13 mouse cellular contexts compared by ENCODE assay signal in the genomic region with DNA sequence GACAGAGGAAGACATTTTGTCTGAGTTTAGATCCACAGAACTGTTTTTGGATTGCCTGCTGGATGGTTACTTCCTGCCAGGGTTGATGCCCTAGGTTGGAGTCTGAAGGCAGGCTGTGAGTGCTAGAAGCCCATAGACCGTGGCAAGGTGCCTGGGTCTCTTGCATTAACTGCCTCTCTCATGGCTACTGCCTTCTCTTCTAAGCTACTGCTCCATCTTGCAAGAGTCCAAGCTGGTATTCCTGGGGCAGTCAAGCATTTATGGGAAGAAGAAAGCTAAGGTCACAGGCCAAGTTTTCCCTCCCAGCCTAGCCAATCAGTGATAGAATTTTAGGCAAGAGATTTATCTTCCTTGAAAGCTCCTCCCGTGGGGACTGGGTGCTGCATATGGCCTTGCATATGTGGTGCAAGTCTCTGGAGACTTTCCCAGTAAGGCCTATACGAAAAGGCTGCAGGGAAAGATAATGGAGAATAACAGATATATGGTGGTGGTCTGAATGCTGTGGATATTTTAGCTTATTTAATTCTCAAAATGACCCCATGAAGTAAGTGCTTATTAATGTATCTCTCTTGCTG. TPM values are rescaled to one million over a fixed set of nuclear protein-coding genes. Genes with fewer than 3 reads are reported as not detected.
DNase-seq lines count a peak whose midpoint lies in the region; ATAC-seq lines count a peak whose summit lies in the region.
"Had no signal": no experiment of that assay in that cellular context is flagged by ENCODE, and none has a peak within 500 bp of the region (broad histone marks: within the 10 kb centered on the region; RNA-seq: fewer than 3 reads in every experiment).

No protein-coding gene starts in this region.

- ATAC-seq in hindbrain, embryonic 11.5 days (ENCODE audit: low FRiP score), result no peak
- ATAC-seq in lung, embryonic 16.5 days (ENCODE audit: low read depth), result no peak
- ATAC-seq in forebrain, embryonic 16.5 days, result no peak

- H3K4me3 ChIP-seq in hindbrain, embryonic 10.5 days, result no peak overlapping the region
- no peak overlapping the region for H3K4me3 ChIP-seq in hindbrain, embryonic 11.5 days (ENCODE audit: low read depth, low read length)
- H3K4me3 ChIP-seq in lung, embryonic 16.5 days (ENCODE audit: low read length), result no peak overlapping the region
- no peak overlapping the region for H3K4me3 ChIP-seq in forebrain, embryonic 16.5 days (replicated peaks; ENCODE audit: low read length)
- H3K4me3 ChIP-seq: erythroblast, embryonic 14.5 days; liver, embryonic 13.5 days; neural tube, embryonic 12.5 days had no signal

- H3K27me3 ChIP-seq in hindbrain, embryonic 10.5 days (ENCODE audit: insufficient read depth, poor library complexity, severe bottlenecking), result peaks cover 6% of the 10 kb centered on the region; the same call in 1 of the 2 replicates
- no peaks in the 10 kb centered on the region for H3K27me3 ChIP-seq in hindbrain, embryonic 11.5 days (ENCODE audit: control insufficient read depth, insufficient read depth, low read length)
- H3K27me3 ChIP-seq in lung, embryonic 16.5 days (ENCODE audit: control insufficient read depth, insufficient read depth, low read depth, low read length), result no peaks in the 10 kb centered on the region
- H3K27me3 ChIP-seq in forebrain, embryonic 16.5 days (replicated peaks; ENCODE audit: control insufficient read depth, insufficient read depth, low read length), result no peaks in the 10 kb centered on the region
- H3K27me3 ChIP-seq: neural tube, embryonic 12.5 days had no signal

- H3K4me2 ChIP-seq in hindbrain, embryonic 11.5 days (replicated peaks; ENCODE audit: low read depth, low read length), result no peak overlapping the region
- H3K4me2 ChIP-seq in lung, embryonic 16.5 days (ENCODE audit: low read depth, low read length), result no peak overlapping the region
- H3K4me2 ChIP-seq in forebrain, embryonic 16.5 days (ENCODE audit: low read length), result no peak overlapping the region
- H3K4me2 ChIP-seq: neural tube, embryonic 12.5 days had no signal

- H3K4me1 ChIP-seq in hindbrain, embryonic 10.5 days (replicated peaks), result peaks cover 59% of the 10 kb centered on the region
- H3K4me1 ChIP-seq in hindbrain, embryonic 11.5 days (replicated peaks; ENCODE audit: control insufficient read depth, insufficient read depth, low read length), result 0 out of 2 replicates have a peak, but pooled peaks cover 2% of the 10 kb centered on the region
- H3K4me1 ChIP-seq in lung, embryonic 16.5 days (replicated peaks; ENCODE audit: control insufficient read depth, insufficient read depth, low read length), result peaks cover 48% of the 10 kb centered on the region
- H3K4me1 ChIP-seq in forebrain, embryonic 16.5 days (replicated peaks; ENCODE audit: control insufficient read depth, insufficient read depth, low read length), result peaks cover 34% of the 10 kb centered on the region

- peak overlapping the region; percentile 56; the same call in 1 of the 2 replicates for H3K27ac ChIP-seq in hindbrain, embryonic 10.5 days
- H3K27ac ChIP-seq in hindbrain, embryonic 11.5 days (ENCODE audit: low read depth, low read length), result no peak overlapping the region
- 0 out of 2 replicates have a peak overlapping the region, but pooled peaks have one; percentile 9 for H3K27ac ChIP-seq in lung, embryonic 16.5 days (ENCODE audit: low read length)
- peak overlapping the region; percentile 66 for H3K27ac ChIP-seq in forebrain, embryonic 16.5 days (ENCODE audit: low read length)
- H3K27ac ChIP-seq: neural tube, embryonic 12.5 days had no signal

- WGBS in hindbrain, embryonic 10.5 days, result 71% methylated on average over 3 of the region's 3 CpGs
- WGBS in hindbrain, embryonic 11.5 days, result 71% methylated on average over 3 of the region's 3 CpGs
- 62% methylated on average over 3 of the region's 3 CpGs for WGBS in lung, embryonic 16.5 days
- 63% methylated on average over 3 of the region's 3 CpGs for whole genome bisulfite sequencing in forebrain, embryonic 16.5 days

- peak; percentile 26 for DNase-seq in cerebellum, adult 11 months
- DNase-seq in cerebellum, adult 11-12 months, result no peak
- DNase-seq in hindbrain, embryonic 10.5 days (ENCODE audit: low spot score), result no peak
- DNase-seq in hindbrain, embryonic 11.5 days (ENCODE audit: low spot score), result no peak
- DNase-seq in lung, postnatal 14 days, result no peak
- no peak for DNase-seq in frontal cortex, postnatal 25 days (ENCODE audit: low spot score in 2 of 2)
- DNase-seq: kidney, adult 11 months; liver, embryonic 13.5 days; right cerebral cortex, postnatal 4 days had no signal

- H3K36me3 ChIP-seq in hindbrain, embryonic 10.5 days, result no peaks in the 10 kb centered on the region
- no peaks in the 10 kb centered on the region for H3K36me3 ChIP-seq in hindbrain, embryonic 11.5 days (ENCODE audit: control insufficient read depth, insufficient read depth, low read length)
- H3K36me3 ChIP-seq in lung, embryonic 16.5 days (ENCODE audit: control insufficient read depth, insufficient read depth, low read length), result no peaks in the 10 kb centered on the region
- no peaks in the 10 kb centered on the region for H3K36me3 ChIP-seq in forebrain, embryonic 16.5 days (ENCODE audit: control insufficient read depth, insufficient read depth)
- H3K36me3 ChIP-seq: liver, embryonic 13.5 days; neural tube, embryonic 12.5 days had no signal

- no peak overlapping the region for H3K9ac ChIP-seq in hindbrain, embryonic 11.5 days (ENCODE audit: low read depth, low read length)
- no peak overlapping the region for H3K9ac ChIP-seq in lung, embryonic 16.5 days (ENCODE audit: low read length)
- H3K9ac ChIP-seq in forebrain, embryonic 16.5 days (replicated peaks; ENCODE audit: low read depth, low read length), result no peak overlapping the region
- H3K9ac ChIP-seq: liver, embryonic 13.5 days; neural tube, embryonic 12.5 days had no signal

- H3K9me3 ChIP-seq in hindbrain, embryonic 10.5 days, result no peaks in the 10 kb centered on the region
- H3K9me3 ChIP-seq in hindbrain, embryonic 11.5 days (ENCODE audit: control insufficient read depth, low read length), result no peaks in the 10 kb centered on the region
- no peaks in the 10 kb centered on the region for H3K9me3 ChIP-seq in lung, embryonic 16.5 days (ENCODE audit: control insufficient read depth, low read length)
- H3K9me3 ChIP-seq in forebrain, embryonic 16.5 days (ENCODE audit: control insufficient read depth, low read length), result no peaks in the 10 kb centered on the region
- H3K9me3 ChIP-seq: liver, embryonic 13.5 days; neural tube, embryonic 12.5 days had no signal

RNA-seq across cellular contexts. Expression of gene Itpkb, which starts 36.8 kb away (rescaled TPM):
- 3.7 and 4.2 TPM in 2 replicates for polyA plus RNA-seq in hindbrain, embryonic 10.5 days (2016; fragmentation: Nextera tagmentation; extraction: Ambion mirVana)
- 2.9 and 4.3 TPM in 2 replicates for polyA plus RNA-seq in hindbrain, embryonic 11.5 days (2014; fragmentation: Nextera tagmentation; extraction: Ambion mirVana)
- 9.4 and 10.6 TPM in 2 replicates for polyA plus RNA-seq in lung, embryonic 16.5 days (2015; fragmentation: Nextera tagmentation; extraction: Ambion mirVana)
- 2.0 and 2.4 TPM in 2 replicates for polyA plus RNA-seq in forebrain, embryonic 16.5 days (2015; fragmentation: Nextera tagmentation; extraction: Ambion mirVana)
